Mouse (Mus musculus) C2C12 (cell line): ENCODE measurements around the gene Dclk3. TPM values are rescaled to one million over a fixed set of nuclear protein-coding genes. Genes with fewer than 3 reads are reported as not detected.

Experiments
- H3K27me3 ChIP-seq: one replicate; pipeline ENCODE4 v1.6.1; 2011; ENCODE audit not compliant: control insufficient read depth, insufficient read depth, insufficient read length
- H3K36me3 ChIP-seq: one replicate; pipeline ENCODE4 v1.6.1; 2011; ENCODE audit not compliant: control insufficient read depth, insufficient read depth
- H3K4me3 ChIP-seq: one replicate; pipeline ENCODE4 v1.5.1; 2011; ENCODE audit warnings: mild to moderate bottlenecking, control low read depth; ENCODE audit not compliant: poor library complexity, insufficient read depth, severe bottlenecking
- H3K79me2 ChIP-seq: one replicate; pipeline ENCODE4 v1.6.1; 2011; ENCODE audit not compliant: control insufficient read depth, insufficient read depth
- H3K79me3 ChIP-seq: one replicate; pipeline ENCODE4 v1.6.1; 2011; ENCODE audit warnings: low read depth, control low read depth
- H3ac ChIP-seq: one replicate; pipeline ENCODE3; 2011; ENCODE audit warnings: low read depth; ENCODE audit not compliant: control insufficient read depth, insufficient read length
- CEBPB ChIP-seq: IDR thresholded peaks from one replicate; pipeline ENCODE4 v1.6.1; 2011; ENCODE audit warnings: low read depth, mild to moderate bottlenecking, control low read depth, moderate library complexity
- CTCF ChIP-seq: IDR thresholded peaks from one replicate; pipeline ENCODE4 v1.5.1; 2011; ENCODE audit not compliant: control insufficient read depth, insufficient read depth, insufficient read length
- FOSL1 ChIP-seq: IDR thresholded peaks from one replicate; pipeline ENCODE4 v1.8.0; 2011; ENCODE audit warnings: mild to moderate bottlenecking, low read length; ENCODE audit not compliant: poor library complexity, insufficient read depth, severe bottlenecking
- MAX ChIP-seq: IDR thresholded peaks from one replicate; pipeline ENCODE4 v1.6.1; 2011; ENCODE audit warnings: mild to moderate bottlenecking, control low read depth
- MYOD1 ChIP-seq: IDR thresholded peaks from one replicate; pipeline ENCODE4 v1.6.1; 2011; ENCODE audit warnings: low read depth; ENCODE audit not compliant: control insufficient read depth, insufficient read length
- MYOG ChIP-seq: IDR thresholded peaks from one replicate; pipeline ENCODE4 v1.6.1; 2011; ENCODE audit not compliant: control insufficient read depth, insufficient read length; ENCODE audit errors: extremely low read depth
- USF1 ChIP-seq: IDR thresholded peaks from one replicate; pipeline ENCODE4 v1.6.1; 2011; ENCODE audit warnings: low read depth, mild to moderate bottlenecking, control low read depth, moderate library complexity
- long read RNA-seq, 2 experiments: library from polyadenylated mRNA; unstranded; transcript quantifications; one replicate each; pipeline ENCODE4 v2.0.0; 2019 to 2020
- polyA plus RNA-seq: library from polyadenylated mRNA; unstranded; fragments of >200 nt; fragmentation: generic; extraction: Trizol; gene quantifications from one replicate; pipeline ENCODE4 v1.2.1, GENCODE M21; 2012; ENCODE audit warnings: missing spikeins

Gene Dclk3
- polyA plus RNA-seq = not detected
- long read RNA-seq, experiment 1 = 0 reads
- long read RNA-seq, experiment 2 = 0 reads

DNA sequence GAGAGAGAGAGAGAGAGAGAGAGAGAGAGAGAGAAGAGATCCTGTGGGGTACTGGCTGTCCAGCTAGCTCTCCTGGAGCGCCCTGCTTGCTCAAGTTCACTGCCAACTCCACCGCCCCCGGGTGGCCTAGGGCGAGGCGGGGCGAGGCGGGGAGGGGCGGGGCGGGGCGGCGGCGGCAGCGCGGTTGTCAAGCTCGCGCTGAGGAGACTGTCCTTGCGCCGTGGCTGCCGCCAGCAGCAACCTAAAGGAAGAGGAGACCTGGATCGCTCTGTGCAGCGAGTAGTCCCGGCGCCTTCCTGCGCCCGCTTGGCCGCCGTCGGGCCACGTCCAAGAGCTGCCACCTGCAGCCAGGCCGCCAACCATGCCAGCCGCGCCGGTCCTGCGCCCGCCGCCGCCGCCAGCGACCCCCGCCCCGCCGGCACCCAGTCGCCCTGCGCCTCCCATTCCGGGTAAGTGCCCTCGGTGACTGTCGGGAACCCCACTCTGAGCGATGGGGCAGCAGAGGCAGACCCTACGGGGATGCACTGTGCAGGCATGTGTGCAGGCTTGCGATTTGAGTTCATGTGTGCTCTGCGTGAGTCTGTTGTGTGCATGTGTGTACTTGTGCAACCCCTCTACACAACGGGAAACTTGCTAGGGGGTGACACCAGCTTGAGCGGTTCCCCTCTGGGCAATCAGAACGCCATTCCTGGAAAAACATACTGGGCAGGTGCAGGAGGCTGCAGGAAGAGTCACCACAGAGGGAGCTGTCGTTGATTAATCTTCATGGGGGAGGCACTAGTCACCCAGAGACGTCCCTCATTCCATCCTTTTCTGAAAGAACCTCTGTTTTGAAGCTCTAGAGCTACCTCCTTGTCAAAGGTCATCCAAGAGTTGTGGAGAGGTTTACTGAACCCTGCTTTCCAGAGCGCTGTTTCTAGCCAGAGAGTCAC lies at the start of gene Dclk3:
Dclk3 (plus strand) TSS at position 178 of the 932 bp plus-strand sequence.
- no peaks in the 10 kb centered on the region for H3K79me3 ChIP-seq
- H3K79me2 ChIP-seq = no peaks in the 10 kb centered on the region
- TF ChIP-seq FOSL1 = no peak
- TF ChIP-seq MYOG = no peak
- TF ChIP-seq CTCF = no peak
- no peak for TF ChIP-seq CEBPB
- no peak for TF ChIP-seq USF1
- TF ChIP-seq MAX = no peak
- no peak for TF ChIP-seq MYOD1
- peaks cover 10% of the 10 kb centered on the region for H3K27me3 ChIP-seq
- no peaks in the 10 kb centered on the region for H3K36me3 ChIP-seq
- no peak within 1 kb of the TSS for H3K4me3 ChIP-seq
- H3ac ChIP-seq = no peak within 1 kb of the TSS

GRCm38 (mm10) chr9:111390016-111390415 lies 48.9 kb upstream of the Dclk3 start:
- Histone ChIP-seq H3K79me2 (no peaks in the 10 kb centered on the region), H3K4me3 (no peak overlapping the region), H3K36me3 (no peaks in the 10 kb centered on the region), H3ac (no peak overlapping the region), H3K27me3 (peaks cover 10% of the 10 kb centered on the region), H3K79me3 (no peaks in the 10 kb centered on the region)
- no peak for TF ChIP-seq FOSL1
- TF ChIP-seq USF1 = no peak
- TF ChIP-seq MYOD1 = no peak
- TF ChIP-seq MAX = no peak

- no peaks in the 10 kb centered on the region for H3K36me3 ChIP-seq
- H3K79me3 ChIP-seq = no peaks in the 10 kb centered on the region
- no peak overlapping the region for H3K4me3 ChIP-seq
- no peaks in the 10 kb centered on the region for H3K79me2 ChIP-seq
- H3ac ChIP-seq = no peak overlapping the region
- TF ChIP-seq MYOG (no peak), CTCF (no peak), MYOD1 (no peak), USF1 (no peak), CEBPB (no peak), MAX (no peak), FOSL1 (no peak)
- H3K27me3 ChIP-seq = peaks cover 14% of the 10 kb centered on the region
Measured at GRCm38 (mm10) chr9:111391036-111391435, 47.8 kb upstream of the Dclk3 start.

GRCm38 (mm10) chr9:111391926-111392442 lies 46.9 kb upstream of the Dclk3 start:
- Histone ChIP-seq H3K36me3 (no peaks in the 10 kb centered on the region), H3K27me3 (peaks cover 14% of the 10 kb centered on the region), H3K4me3 (no peak overlapping the region), H3K79me2 (no peaks in the 10 kb centered on the region), H3ac (no peak overlapping the region), H3K79me3 (no peaks in the 10 kb centered on the region)
- TF ChIP-seq MAX = no peak
- no peak for TF ChIP-seq MYOG
- no peak for TF ChIP-seq USF1
- TF ChIP-seq CEBPB = no peak
- no peak for TF ChIP-seq FOSL1
- no peak for TF ChIP-seq CTCF
- TF ChIP-seq MYOD1 = no peak

- H3K27me3 ChIP-seq = peaks cover 14% of the 10 kb centered on the region
- no peaks in the 10 kb centered on the region for H3K36me3 ChIP-seq
- no peaks in the 10 kb centered on the region for H3K79me3 ChIP-seq
- H3K4me3 ChIP-seq = no peak overlapping the region
- H3K79me2 ChIP-seq = no peaks in the 10 kb centered on the region
- TF ChIP-seq MYOG = no peak
- no peak for TF ChIP-seq MYOD1
- TF ChIP-seq MAX = no peak
- no peak for TF ChIP-seq CTCF
- TF ChIP-seq CEBPB = no peak
- H3ac ChIP-seq = no peak overlapping the region
Measured at GRCm38 (mm10) chr9:111395265-111395664, 43.6 kb upstream of the Dclk3 start.

DNA sequence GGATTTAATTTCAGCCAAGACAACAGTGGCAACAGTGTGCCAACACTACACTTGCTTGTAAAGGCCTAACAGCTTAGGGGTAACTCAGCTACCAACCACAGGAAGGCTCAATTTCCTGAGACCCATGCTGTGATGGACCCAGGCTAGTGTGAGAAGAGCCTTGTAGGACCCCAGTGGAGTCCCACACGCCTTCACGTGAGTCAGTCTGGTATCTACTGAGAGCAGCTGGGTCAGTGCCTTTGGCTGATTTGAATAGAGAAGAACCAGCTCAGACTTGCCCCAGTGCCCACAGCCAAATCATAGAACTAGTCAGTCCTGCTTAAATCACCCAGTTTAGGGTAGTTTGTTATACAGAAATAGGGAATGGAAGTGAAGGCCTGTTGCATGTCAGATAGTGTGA lies 40.8 kb upstream of the Dclk3 start:
- TF ChIP-seq MYOD1 = no peak
- TF ChIP-seq MYOG = no peak
- TF ChIP-seq CEBPB = no peak
- TF ChIP-seq MAX = no peak
- TF ChIP-seq FOSL1 = no peak
- no peak for TF ChIP-seq CTCF
- no peak for TF ChIP-seq USF1
- no peaks in the 10 kb centered on the region for H3K79me2 ChIP-seq

More for the DNA sequence above, 40.8 kb upstream of the Dclk3 start:
- H3K4me3 ChIP-seq = no peak overlapping the region
- peaks cover 8% of the 10 kb centered on the region for H3K27me3 ChIP-seq
- H3ac ChIP-seq = no peak overlapping the region
- no peaks in the 10 kb centered on the region for H3K36me3 ChIP-seq
- H3K79me3 ChIP-seq = no peaks in the 10 kb centered on the region
